Mouse (Mus musculus) forebrain, embryonic 16.5 days (tissue): ENCODE data around the gene Clec4n. TPM values are rescaled to one million over a fixed set of nuclear protein-coding genes. Genes with fewer than 3 reads are reported as not detected.
"Not testable (repeated sequence)": the region's sequence is repeated elsewhere in the genome, so short reads cannot be mapped to it uniquely, and the experiment has no call there.

Source experiments
- ATAC-seq: fragments of 200-750 bp; cut with Nextera tagmentation; 2 replicates; pipeline ENCODE4 v1.8.0; 2017; ENCODE audit warnings: mild to moderate bottlenecking, moderate library complexity
- H3K27ac ChIP-seq: fragments of 300-500 bp; sonication (generic); 2 replicates; pipeline ENCODE4 v1.5.1; 2014; ENCODE audit warnings: low read length, control low read depth
- H3K27me3 ChIP-seq: fragments of 300-500 bp; sonication (generic); replicated peaks from 2 replicates; pipeline ENCODE4 v1.6.1; 2014; ENCODE audit warnings: low read length; ENCODE audit not compliant: control insufficient read depth, insufficient read depth
- H3K36me3 ChIP-seq: fragments of 300-500 bp; sonication (generic); 2 replicates; pipeline ENCODE4 v1.6.1; 2014; ENCODE audit not compliant: control insufficient read depth, insufficient read depth
- H3K4me1 ChIP-seq: fragments of 300-500 bp; sonication (generic); replicated peaks from 2 replicates; pipeline ENCODE4 v1.6.1; 2014; ENCODE audit warnings: low read length; ENCODE audit not compliant: control insufficient read depth, insufficient read depth
- H3K4me2 ChIP-seq: fragments of 300-500 bp; sonication (generic); 2 replicates; pipeline ENCODE4 v1.6.1; 2014; ENCODE audit warnings: mild to moderate bottlenecking, low read length, control low read depth
- H3K4me3 ChIP-seq: fragments of 300-500 bp; sonication (generic); replicated peaks from 2 replicates; pipeline ENCODE4 v1.5.1; 2014; ENCODE audit warnings: mild to moderate bottlenecking, low read length, control low read depth
- H3K9ac ChIP-seq: fragments of 300-500 bp; sonication (generic); replicated peaks from 2 replicates; pipeline ENCODE4 v1.6.1; 2014; ENCODE audit warnings: low read depth, low read length, control low read depth
- H3K9me3 ChIP-seq: fragments of 300-500 bp; sonication (generic); 2 replicates; pipeline ENCODE4 v1.6.1; 2016; ENCODE audit warnings: low read length; ENCODE audit not compliant: control insufficient read depth
- WGBS: fragments of 180-500 bp; shearing (Covaris S2); extraction: QIAGEN DNeasy Blood & Tissue Kit; methylation state at CpG from one replicate; pipeline ENCODE4 v1.1.7; 2014; 5-methylcytosine and 5-hydroxymethylcytosine counted together
- polyA plus RNA-seq: library from polyadenylated mRNA; unstranded; fragments of >200 nt; fragmentation: Nextera tagmentation; extraction: Ambion mirVana; gene quantifications from 2 replicates; pipeline ENCODE4 v1.2.1, GENCODE M21; 2015

Gene Clec4n
- polyA plus RNA-seq, 1 experiment from 2014 or later: 0.49 TPM

GRCm38 (mm10) chr6:123279443-123279842, 49.8 kb downstream of the Clec4n start:
- H3K27me3 ChIP-seq: no peaks in the 10 kb centered on the region
- whole genome bisulfite sequencing: 80% methylated on average over 2 of the region's 2 CpGs
- ATAC-seq: no peak
- no peak overlapping the region for H3K27ac ChIP-seq
- no peaks in the 10 kb centered on the region for H3K4me1 ChIP-seq
- no peak overlapping the region for H3K4me2 ChIP-seq
- no peak overlapping the region for H3K9ac ChIP-seq
- no peaks in the 10 kb centered on the region for H3K36me3 ChIP-seq
- H3K4me3 ChIP-seq: no peak overlapping the region
- no peaks in the 10 kb centered on the region for H3K9me3 ChIP-seq

- Histone ChIP-seq H3K36me3 (no peaks in the 10 kb centered on the region), H3K4me3 (no peak overlapping the region), H3K27ac (no peak overlapping the region), H3K4me1 (no peaks in the 10 kb centered on the region), H3K27me3 (no peaks in the 10 kb centered on the region), H3K9ac (no peak overlapping the region), H3K4me2 (no peak overlapping the region), H3K9me3 (no peaks in the 10 kb centered on the region)
- ATAC-seq: no peak
- WGBS: 89% methylated on average over 2 of the region's 2 CpGs
These were observed 56.7 kb downstream of the Clec4n start for GRCm38 (mm10) chr6:123286311-123286710.

GRCm38 (mm10) chr6:123288931-123289330, 59.3 kb downstream of the Clec4n start:
- no peak overlapping the region for H3K4me3 ChIP-seq
- no peak overlapping the region for H3K27ac ChIP-seq
- H3K9ac ChIP-seq: no peak overlapping the region
- no peaks in the 10 kb centered on the region for H3K9me3 ChIP-seq
- H3K4me2 ChIP-seq: no peak overlapping the region
- WGBS: 85% methylated on average over 10 of the region's 10 CpGs
- H3K4me1 ChIP-seq: no peaks in the 10 kb centered on the region
- H3K36me3 ChIP-seq: no peaks in the 10 kb centered on the region
- H3K27me3 ChIP-seq: no peaks in the 10 kb centered on the region
- no peak for ATAC-seq

GRCm38 (mm10) chr6:123289753-123290152, 60.1 kb downstream of the Clec4n start, which contains the start of gene Clec4e:
TSS of gene Clec4e (minus strand) at chr6:123289870.
- Histone ChIP-seq H3K4me1 (no peaks in the 10 kb centered on the region), H3K36me3 (no peaks in the 10 kb centered on the region), H3K9ac (no peak within 1 kb of the TSS), H3K9me3 (no peaks in the 10 kb centered on the region), H3K27me3 (no peaks in the 10 kb centered on the region), H3K27ac (no peak within 1 kb of the TSS), H3K4me2 (no peak within 1 kb of the TSS), H3K4me3 (no peak within 1 kb of the TSS)
- no peak for ATAC-seq
- 86% methylated on average over 4 of the region's 4 CpGs for WGBS

GRCm38 (mm10) chr6:123292751-123293400, 63.2 kb downstream of the Clec4n start:
- H3K27me3 ChIP-seq: no peaks in the 10 kb centered on the region
- H3K4me2 ChIP-seq: no peak overlapping the region
- H3K9ac ChIP-seq: no peak overlapping the region
- no peaks in the 10 kb centered on the region for H3K9me3 ChIP-seq
- H3K4me3 ChIP-seq: no peak overlapping the region
- H3K36me3 ChIP-seq: no peaks in the 10 kb centered on the region
- no peak overlapping the region for H3K27ac ChIP-seq
- WGBS: 92% methylated on average over 1 of the region's 1 CpGs
- ATAC-seq: no peak
- no peaks in the 10 kb centered on the region for H3K4me1 ChIP-seq

- WGBS: 89% methylated on average over 11 of the region's 11 CpGs
- ATAC-seq, H3K36me3 ChIP-seq, H3K4me1 ChIP-seq, H3K4me3 ChIP-seq, H3K27me3 ChIP-seq, H3K4me2 ChIP-seq, H3K9me3 ChIP-seq, H3K9ac ChIP-seq, H3K27ac ChIP-seq: not testable (repeated sequence)
These were observed 63.9 kb downstream of the Clec4n start for GRCm38 (mm10) chr6:123293509-123293908.

Other genes starting within 250 kb of the Clec4n start
- not detected in 2 replicates for gene Clec4a4, start 239.5 kb upstream of the Clec4n start, polyA plus RNA-seq
- not detected in 2 replicates for gene Clec4b1, start 179.9 kb upstream of the Clec4n start, polyA plus RNA-seq
- gene Clec4a2, start 123.4 kb upstream of the Clec4n start, polyA plus RNA-seq: 0.95 and 1.8 TPM in 2 replicates
- gene Clec4b2, start 57.0 kb upstream of the Clec4n start, polyA plus RNA-seq: not detected in 2 replicates
- gene Clec4d, start 32.3 kb downstream of the Clec4n start, polyA plus RNA-seq: not detected in 2 replicates
- gene Clec4e, start 60.0 kb downstream of the Clec4n start, polyA plus RNA-seq: not detected in 2 replicates
- not detected in 2 replicates for gene Vmn2r19, start 78.5 kb downstream of the Clec4n start, polyA plus RNA-seq
- gene Vmn2r20, start 188.3 kb downstream of the Clec4n start, polyA plus RNA-seq: not detected in 2 replicates